Mouse (Mus musculus) intestine, embryonic 16.5 days (tissue): ENCODE measurements around the gene Mast2. TPM values are rescaled to one million over a fixed set of nuclear protein-coding genes. Genes with fewer than 3 reads are reported as not detected.
A peak's percentile ranks its signal among the peaks of the same experiment; 100 is the strongest.

Experiments
- ATAC-seq: fragments of 200-750 bp; cut with Nextera tagmentation; 2 replicates; pipeline ENCODE4 v1.8.0; 2017; ENCODE audit warnings: moderate TSS enrichment, moderate library complexity
- H3K27ac ChIP-seq: fragments of 300-500 bp; sonication (generic); 2 replicates; pipeline ENCODE4 v1.5.1; 2014; ENCODE audit warnings: mild to moderate bottlenecking, low read length
- H3K27me3 ChIP-seq: fragments of 300-500 bp; sonication (generic); replicated peaks from 2 replicates; pipeline ENCODE4 v1.6.1; 2014; ENCODE audit warnings: low read length, control low read depth, mixed read lengths; ENCODE audit not compliant: control insufficient read depth, insufficient read depth
- H3K36me3 ChIP-seq: fragments of 300-500 bp; sonication (generic); 2 replicates; pipeline ENCODE4 v1.6.1; 2014; ENCODE audit warnings: low read length, control low read depth; ENCODE audit not compliant: control insufficient read depth, insufficient read depth
- H3K4me1 ChIP-seq: fragments of 300-500 bp; sonication (generic); 2 replicates; pipeline ENCODE4 v1.6.1; 2014; ENCODE audit warnings: low read length, control low read depth, mixed read lengths; ENCODE audit not compliant: control insufficient read depth, insufficient read depth
- H3K4me2 ChIP-seq: fragments of 300-500 bp; sonication (generic); 2 replicates; pipeline ENCODE4 v1.6.1; 2014; ENCODE audit warnings: low read depth, low read length, control low read depth
- H3K4me3 ChIP-seq: fragments of 300-500 bp; sonication (generic); 2 replicates; pipeline ENCODE4 v1.5.1; 2014; ENCODE audit warnings: mild to moderate bottlenecking, low read length
- H3K9ac ChIP-seq: fragments of 300-500 bp; sonication (generic); 2 replicates; pipeline ENCODE4 v1.6.1; 2014; ENCODE audit warnings: low read depth, low read length
- H3K9me3 ChIP-seq: fragments of 300-500 bp; sonication (generic); 2 replicates; pipeline ENCODE4 v1.6.1; 2016; ENCODE audit warnings: low read length, control low read depth; ENCODE audit not compliant: control insufficient read depth
- WGBS: fragments of 180-500 bp; shearing (Covaris S2); extraction: QIAGEN DNeasy Blood & Tissue Kit; methylation state at CpG from one replicate; pipeline ENCODE4 v1.1.7; 2014; 5-methylcytosine and 5-hydroxymethylcytosine counted together
- polyA plus RNA-seq: library from polyadenylated mRNA; unstranded; fragments of >200 nt; fragmentation: Nextera tagmentation; extraction: Ambion mirVana; gene quantifications from 2 replicates; pipeline ENCODE4 v1.2.1, GENCODE M21; 2015

The Mast2 gene
- 6.4 and 7.5 TPM in 2 replicates for polyA plus RNA-seq

- H3K36me3 ChIP-seq: no peaks in the 10 kb centered on the region
- H3K4me3 ChIP-seq: peak within 1 kb of the TSS; percentile 98
- H3K4me2 ChIP-seq: peak within 1 kb of the TSS; percentile 74
- H3K9ac ChIP-seq: peak within 1 kb of the TSS; percentile 94
- H3K9me3 ChIP-seq: no peaks in the 10 kb centered on the region
- WGBS: 1% methylated on average over 58 of the region's 68 CpGs
- ATAC-seq: peak; percentile 93
- H3K4me1 ChIP-seq: peaks cover 11% of the 10 kb centered on the region
- no peaks in the 10 kb centered on the region for H3K27me3 ChIP-seq
- peak within 1 kb of the TSS; percentile 88 for H3K27ac ChIP-seq
Measured at GRCm38 (mm10) chr4:116464126-116464981, at the start of gene Mast2. Gene Mast2, minus strand, starts transcription at chr4:116464183.

GRCm38 (mm10) chr4:116507425-116508218, 43.6 kb upstream of the Mast2 start, which contains the start of gene Ipp:
Gene Ipp, plus strand, starts transcription at chr4:116507549.
- Histone ChIP-seq H3K4me3 (peak within 1 kb of the TSS; percentile 58), H3K9me3 (no peaks in the 10 kb centered on the region), H3K9ac (peak within 1 kb of the TSS; percentile 84), H3K36me3 (no peaks in the 10 kb centered on the region), H3K27ac (peak within 1 kb of the TSS; percentile 92), H3K27me3 (no peaks in the 10 kb centered on the region), H3K4me1 (peaks cover 14% of the 10 kb centered on the region), H3K4me2 (peak within 1 kb of the TSS; percentile 79)
- peak; percentile 99 for ATAC-seq
- under 1% methylated on average over 53 of the region's 55 CpGs for WGBS

DNA sequence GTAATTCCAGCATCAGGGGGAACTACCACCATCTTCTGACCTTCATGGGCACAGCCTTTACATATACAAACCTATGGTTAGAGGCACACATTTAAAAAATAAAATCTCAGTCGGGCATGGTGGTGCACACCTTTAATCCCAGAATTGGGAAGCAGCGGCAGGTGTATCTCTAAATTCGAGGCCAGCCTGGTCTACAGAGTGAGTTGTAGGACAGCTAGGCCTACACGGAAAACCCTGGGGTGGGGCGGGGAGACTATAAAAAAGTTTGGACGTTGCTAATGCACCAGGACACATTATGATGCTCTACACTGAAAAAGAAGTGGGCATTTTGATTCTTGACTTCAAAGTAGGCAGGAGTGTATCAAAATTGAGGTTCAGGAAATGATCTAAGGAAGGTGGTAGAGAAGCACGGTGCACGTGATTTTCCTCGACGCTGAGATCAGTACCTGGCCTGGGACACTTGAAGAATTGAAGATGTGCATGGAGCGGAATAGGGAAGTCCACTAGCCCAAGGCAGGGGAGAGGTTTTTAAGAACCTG, 43.0 kb upstream of the Mast2 start:
- peak; percentile 27 for ATAC-seq
- H3K9me3 ChIP-seq: no peaks in the 10 kb centered on the region
- peak overlapping the region; percentile 79 for H3K4me2 ChIP-seq
- H3K27me3 ChIP-seq: no peaks in the 10 kb centered on the region
- no peaks in the 10 kb centered on the region for H3K36me3 ChIP-seq
- H3K4me3 ChIP-seq: peak overlapping the region; percentile 58
- 25% methylated on average over 11 of the region's 11 CpGs for WGBS
- H3K27ac ChIP-seq: peak overlapping the region; percentile 92
- H3K9ac ChIP-seq: peak overlapping the region; percentile 84
- H3K4me1 ChIP-seq: peaks cover 14% of the 10 kb centered on the region

GRCm38 (mm10) chr4:116499978-116500377, 36.0 kb upstream of the Mast2 start:
- H3K9ac ChIP-seq: no peak overlapping the region
- H3K4me2 ChIP-seq: no peak overlapping the region
- no peaks in the 10 kb centered on the region for H3K27me3 ChIP-seq
- WGBS: 59% methylated on average over 3 of the region's 3 CpGs
- no peaks in the 10 kb centered on the region for H3K9me3 ChIP-seq
- H3K4me3 ChIP-seq: no peak overlapping the region
- H3K36me3 ChIP-seq: no peaks in the 10 kb centered on the region
- no peak for ATAC-seq
- H3K4me1 ChIP-seq: no peaks in the 10 kb centered on the region
- no peak overlapping the region for H3K27ac ChIP-seq

DNA sequence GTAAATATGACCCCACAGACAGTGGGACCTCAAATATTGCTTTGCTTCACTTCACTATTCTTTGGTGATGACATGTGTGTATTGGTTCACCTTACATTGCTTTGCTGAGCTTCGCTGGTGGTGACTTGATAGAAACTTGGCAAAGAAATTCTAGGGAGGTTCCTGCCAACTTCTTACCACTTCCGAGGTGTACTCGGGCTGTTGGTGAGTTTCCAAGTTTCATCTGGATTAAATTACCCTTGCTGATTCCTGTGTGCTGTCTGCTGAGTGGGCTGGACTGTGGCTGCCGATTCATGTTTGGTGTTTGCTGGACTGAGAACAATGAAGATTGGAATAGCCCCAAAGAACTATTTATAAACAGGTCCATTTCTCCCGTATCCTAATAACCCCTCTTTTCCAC, 29.7 kb upstream of the Mast2 start:
- no peak overlapping the region for H3K9ac ChIP-seq
- no peak overlapping the region for H3K4me2 ChIP-seq
- ATAC-seq: no peak
- H3K27ac ChIP-seq: no peak overlapping the region
- no peaks in the 10 kb centered on the region for H3K27me3 ChIP-seq
- no peak overlapping the region for H3K4me3 ChIP-seq
- no peaks in the 10 kb centered on the region for H3K36me3 ChIP-seq
- WGBS: 85% methylated on average over 5 of the region's 5 CpGs
- no peaks in the 10 kb centered on the region; the same call in 1 of the 2 replicates for H3K9me3 ChIP-seq
- peaks cover 17% of the 10 kb centered on the region for H3K4me1 ChIP-seq

- H3K4me3 ChIP-seq: no peak overlapping the region
- no peaks in the 10 kb centered on the region for H3K36me3 ChIP-seq
- H3K27ac ChIP-seq: peak overlapping the region; percentile 74
- peak; percentile 67 for ATAC-seq
- no peaks in the 10 kb centered on the region for H3K27me3 ChIP-seq
- H3K9me3 ChIP-seq: no peaks in the 10 kb centered on the region; the same call in 1 of the 2 replicates
- H3K4me2 ChIP-seq: no peak overlapping the region
- peaks cover 17% of the 10 kb centered on the region for H3K4me1 ChIP-seq
- no peak overlapping the region for H3K9ac ChIP-seq
- 55% methylated on average over 4 of the region's 4 CpGs for whole genome bisulfite sequencing
Measured at GRCm38 (mm10) chr4:116492460-116492859, 28.5 kb upstream of the Mast2 start.

GRCm38 (mm10) chr4:116491886-116492285, 27.9 kb upstream of the Mast2 start:
- H3K4me2 ChIP-seq: no peak overlapping the region
- H3K4me3 ChIP-seq: no peak overlapping the region
- peaks cover 17% of the 10 kb centered on the region for H3K4me1 ChIP-seq
- H3K9me3 ChIP-seq: no peaks in the 10 kb centered on the region; the same call in 1 of the 2 replicates
- 59% methylated on average over 2 of the region's 2 CpGs for WGBS
- H3K9ac ChIP-seq: no peak overlapping the region
- H3K27ac ChIP-seq: peak overlapping the region; percentile 4
- 0 out of 2 replicates have a peak, but pooled peaks have one; percentile 49 for ATAC-seq
- H3K36me3 ChIP-seq: no peaks in the 10 kb centered on the region
- no peaks in the 10 kb centered on the region for H3K27me3 ChIP-seq

- H3K4me2 ChIP-seq: no peak overlapping the region
- H3K9ac ChIP-seq: no peak overlapping the region
- peaks cover 17% of the 10 kb centered on the region for H3K4me1 ChIP-seq
- H3K27ac ChIP-seq: peak overlapping the region; percentile 4; the same call in 1 of the 2 replicates
- H3K4me3 ChIP-seq: no peak overlapping the region
- no peaks in the 10 kb centered on the region for H3K27me3 ChIP-seq
- no peaks in the 10 kb centered on the region; the same call in 1 of the 2 replicates for H3K9me3 ChIP-seq
- ATAC-seq: peak; percentile 81
- H3K36me3 ChIP-seq: no peaks in the 10 kb centered on the region
- 31% methylated on average over 2 of the region's 2 CpGs for WGBS
Measured at GRCm38 (mm10) chr4:116491119-116491536, 27.1 kb upstream of the Mast2 start.

- Histone ChIP-seq H3K27ac (peak overlapping the region; percentile 45), H3K9me3 (no peaks in the 10 kb centered on the region), H3K4me3 (no peak overlapping the region), H3K36me3 (no peaks in the 10 kb centered on the region), H3K9ac (0 out of 2 replicates have a peak overlapping the region, but pooled peaks have one; percentile 19), H3K4me2 (no peak overlapping the region), H3K27me3 (no peaks in the 10 kb centered on the region), H3K4me1 (no peaks in the 10 kb centered on the region)
- ATAC-seq: peak; percentile 90
- WGBS: 21% methylated on average over 2 of the region's 2 CpGs
Measured at GRCm38 (mm10) chr4:116483476-116483875, 19.5 kb upstream of the Mast2 start.
